Mouse (Mus musculus): ENCODE results near the gene Atp5h.

DNA sequence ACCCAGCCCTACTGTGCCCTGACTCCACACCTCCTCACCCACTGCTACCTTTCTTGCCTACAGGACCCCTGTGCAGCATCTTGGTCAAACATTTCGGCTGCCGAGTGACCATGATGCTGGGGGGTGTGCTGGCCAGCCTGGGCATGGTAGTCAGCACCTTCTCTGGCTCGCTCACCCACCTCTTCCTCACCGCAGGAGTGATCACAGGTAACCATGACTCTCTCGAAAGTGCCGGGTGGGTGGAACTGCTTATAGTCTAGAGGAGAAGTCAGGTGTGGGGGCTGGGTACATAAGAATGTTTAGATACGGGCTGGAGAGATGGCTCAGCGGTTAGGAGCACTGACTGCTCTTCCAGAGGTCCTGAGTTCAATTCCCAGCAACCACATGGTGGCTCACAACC lies 45.1 kb upstream of the Atp5h start:
- no peak for TF ChIP-seq CTCF (IDR thresholded peaks at IDR 0.05; ENCODE audit: low read depth, low read length)
- no peak for TF ChIP-seq GATA2 (IDR thresholded peaks at IDR 0.05; ENCODE audit: borderline replicate concordance, low read depth, low read length)
- TF ChIP-seq GATA1 (IDR thresholded peaks at IDR 0.05; ENCODE audit: borderline replicate concordance, low read length) = no peak
- no peak for TF ChIP-seq POLR2AphosphoS5 (IDR thresholded peaks at IDR 0.05; ENCODE audit: insufficient replicate concordance, low read depth, low read length)
- TF ChIP-seq TAL1 (conservative IDR thresholded peaks at IDR 0.05; ENCODE audit: low read depth, low read length) = no peak

Data from G1E (cell line).